8 mouse cellular contexts compared by ENCODE assay signal in the genomic region with DNA sequence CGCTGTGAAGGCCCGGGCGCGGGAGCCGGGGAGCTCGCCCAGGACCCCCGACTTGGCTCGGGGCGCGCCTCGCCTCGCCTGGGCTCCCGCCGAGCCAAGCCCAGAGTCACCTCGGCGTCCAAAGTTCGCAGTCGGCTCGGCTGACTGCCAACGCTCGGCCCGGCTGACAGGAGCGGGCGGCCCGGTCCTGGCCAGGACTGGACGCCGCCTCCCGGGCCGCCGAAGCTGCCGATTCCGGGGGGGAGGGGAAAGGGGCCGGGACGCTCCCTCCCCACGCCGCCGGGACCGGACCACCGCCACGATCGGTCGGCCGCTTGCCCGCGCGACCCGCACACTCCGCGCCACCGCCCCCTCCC. TPM values are rescaled to one million over a fixed set of nuclear protein-coding genes. Genes with fewer than 3 reads are reported as not detected.
DNase-seq lines count a peak whose midpoint lies in the region; ATAC-seq and TF ChIP-seq lines count a peak whose summit lies in the region.

No protein-coding gene starts in this region.

- H3ac ChIP-seq in C2C12 (ENCODE audit: control insufficient read depth, insufficient read length, low read depth), result peak overlapping the region; percentile 89

- under 1% methylated on average over 49 of the region's 50 CpGs for WGBS in forebrain, embryonic 16.5 days
- WGBS in kidney, adult 2 months, result under 1% methylated on average over 49 of the region's 50 CpGs
- WGBS in lung, postnatal 0 days, result under 1% methylated on average over 28 of the region's 50 CpGs

- ATAC-seq in G1E (ENCODE audit: extremely low read depth, insufficient number of reproducible peaks, low FRiP score, poor library complexity, severe bottlenecking), result no peak
- peak; percentile 18 for ATAC-seq in forebrain, embryonic 16.5 days
- peak; percentile 57 for ATAC-seq in lung, postnatal 0 days

- peaks cover 48% of the 10 kb centered on the region for H3K79me3 ChIP-seq in C2C12 (ENCODE audit: low read depth)

- peaks cover 52% of the 10 kb centered on the region for H3K79me2 ChIP-seq in C2C12 (ENCODE audit: control insufficient read depth, insufficient read depth)

- peak overlapping the region; percentile 84 for H3K9ac ChIP-seq in forebrain, embryonic 16.5 days (replicated peaks; ENCODE audit: low read depth, low read length)
- peak overlapping the region; percentile 86 for H3K9ac ChIP-seq in lung, postnatal 0 days (replicated peaks; ENCODE audit: low read depth)

- H3K4me1 ChIP-seq in G1E (ENCODE audit: insufficient read depth, low read depth, low read length), result peaks cover 45% of the 10 kb centered on the region
- H3K4me1 ChIP-seq in forebrain, embryonic 16.5 days (replicated peaks; ENCODE audit: control insufficient read depth, insufficient read depth, low read length), result peaks cover 21% of the 10 kb centered on the region
- peaks cover 16% of the 10 kb centered on the region for H3K4me1 ChIP-seq in kidney, adult 2 months (ENCODE audit: control insufficient read depth, insufficient read depth, low read length)
- H3K4me1 ChIP-seq in lung, postnatal 0 days (ENCODE audit: insufficient read depth, low read depth, low read length), result peaks cover 13% of the 10 kb centered on the region

- TF ChIP-seq CTCF in C2C12 (IDR thresholded peaks at IDR 0.05; ENCODE audit: control insufficient read depth, insufficient read depth, insufficient read length) (no peak), G1E (IDR thresholded peaks at IDR 0.05; ENCODE audit: low read depth, low read length) (no peak)
- TF ChIP-seq CTCF in kidney, adult 2 months (conservative IDR thresholded peaks at IDR 0.05; ENCODE audit: insufficient read depth, insufficient read length, low read depth, low read length), result no peak
- peak; percentile 12; the same call in 1 of the 2 replicates for TF ChIP-seq CTCF in lung, postnatal 0 days (IDR thresholded peaks at IDR 0.05)

- H3K4me2 ChIP-seq in forebrain, embryonic 16.5 days (ENCODE audit: low read length), result peak overlapping the region; percentile 97
- peak overlapping the region; percentile 73 for H3K4me2 ChIP-seq in lung, postnatal 0 days (replicated peaks; ENCODE audit: low read depth, low read length)

- no peak for TF ChIP-seq POLR2A in kidney, adult 2 months (IDR thresholded peaks at IDR 0.05; ENCODE audit: low read depth, low read length)

- H3K27me3 ChIP-seq in C2C12 (ENCODE audit: control insufficient read depth, insufficient read depth, insufficient read length), result no peaks in the 10 kb centered on the region
- peaks cover 3% of the 10 kb centered on the region; the same call in 1 of the 2 replicates for H3K27me3 ChIP-seq in G1E (ENCODE audit: insufficient read depth, low read length)
- H3K27me3 ChIP-seq in forebrain, embryonic 16.5 days (replicated peaks; ENCODE audit: control insufficient read depth, insufficient read depth, low read length), result no peaks in the 10 kb centered on the region
- H3K27me3 ChIP-seq in kidney, adult 2 months (replicated peaks; ENCODE audit: control insufficient read depth, insufficient read depth, low read length), result no peaks in the 10 kb centered on the region
- no peaks in the 10 kb centered on the region for H3K27me3 ChIP-seq in lung, postnatal 0 days (replicated peaks; ENCODE audit: insufficient read depth, low read length)

- peak overlapping the region; percentile 74 for H3K4me3 ChIP-seq in C2C12 (ENCODE audit: insufficient read depth, poor library complexity, severe bottlenecking)
- peak overlapping the region; percentile 88 for H3K4me3 ChIP-seq in G1E (ENCODE audit: low read depth, low read length)
- peak overlapping the region; percentile 92 for H3K4me3 ChIP-seq in forebrain, embryonic 16.5 days (replicated peaks; ENCODE audit: low read length)
- H3K4me3 ChIP-seq in kidney, adult 2 months (ENCODE audit: insufficient read depth, low read depth, low read length), result peak overlapping the region; percentile 90
- H3K4me3 ChIP-seq in lung, postnatal 0 days (ENCODE audit: low read depth, low read length), result peak overlapping the region; percentile 93

- H3K9me3 ChIP-seq in G1E (replicated peaks), result no peaks in the 10 kb centered on the region
- no peaks in the 10 kb centered on the region for H3K9me3 ChIP-seq in forebrain, embryonic 16.5 days (ENCODE audit: control insufficient read depth, low read length)
- H3K9me3 ChIP-seq in lung, postnatal 0 days (ENCODE audit: low read length), result no peaks in the 10 kb centered on the region

- peak; percentile 49 for DNase-seq in G1E (ENCODE audit: low spot score)
- DNase-seq in kidney, adult 2 months, result peak; percentile 95
- no peak for DNase-seq in lung, postnatal 0 days (ENCODE audit: low spot score)
- DNase-seq in yolk sac, embryonic 10.5 days (ENCODE audit: low spot score), result no peak
- DNase-seq in frontal cortex, postnatal 36 days (ENCODE audit: low spot score in 2 of 2), result no peak
- no peak for DNase-seq in frontal cortex, postnatal 25 days (ENCODE audit: low spot score in 2 of 2)

- peak overlapping the region; percentile 92 for H3K27ac ChIP-seq in forebrain, embryonic 16.5 days (ENCODE audit: low read length)
- peak overlapping the region; percentile 98 for H3K27ac ChIP-seq in kidney, adult 2 months (ENCODE audit: insufficient read depth, low read depth, low read length)
- H3K27ac ChIP-seq in lung, postnatal 0 days (ENCODE audit: low read length), result peak overlapping the region; percentile 96

- TF ChIP-seq EP300 in lung, postnatal 0 days (IDR thresholded peaks at IDR 0.05), result no peak

- H3K36me3 ChIP-seq in C2C12 (ENCODE audit: control insufficient read depth, insufficient read depth) (peaks cover 6% of the 10 kb centered on the region), G1E (replicated peaks) (peaks cover 12% of the 10 kb centered on the region)
- no peaks in the 10 kb centered on the region for H3K36me3 ChIP-seq in forebrain, embryonic 16.5 days (ENCODE audit: control insufficient read depth, insufficient read depth)
- no peaks in the 10 kb centered on the region for H3K36me3 ChIP-seq in kidney, adult 2 months (ENCODE audit: control insufficient read depth, insufficient read depth, low read length)
- H3K36me3 ChIP-seq in lung, postnatal 0 days (ENCODE audit: insufficient read depth, low read length), result no peaks in the 10 kb centered on the region

TF ChIP-seq in C2C12, 6 proteins besides CTCF, POLR2A, EP300 and RAD21:
- TF ChIP-seq MYOD1 (IDR thresholded peaks at IDR 0.05; ENCODE audit: control insufficient read depth, insufficient read length, low read depth) (no peak), MAX (IDR thresholded peaks at IDR 0.05) (peak; percentile 14)

RNA-seq across cellular contexts. Expression of a gene that starts 0.3 kb away (rescaled TPM):
- polyA plus RNA-seq in C2C12 (2012; fragmentation: generic; extraction: Trizol), result 18.1 TPM
- total RNA-seq in G1E (2014; fragmentation: Nextera tagmentation), result 109 and 115 TPM in 2 replicates
- total RNA-seq in G1E (2017), result 95.3 and 105 TPM in 2 replicates
- 59.5 and 84.7 TPM in 2 replicates for polyA plus RNA-seq in G1E (2012)
- 68.4 and 73.4 TPM in 2 replicates for polyA plus RNA-seq in forebrain, embryonic 16.5 days (2015; fragmentation: Nextera tagmentation; extraction: Ambion mirVana)
- 52.5 and 58.5 TPM in 2 replicates for polyA plus RNA-seq in kidney, adult 2 months (2012; rRNA removed)
- polyA plus RNA-seq in lung, postnatal 0 days (2015; fragmentation: Nextera tagmentation; extraction: Ambion mirVana), result 30.6 and 33.6 TPM in 2 replicates

Comparison
In these comparisons a context has a peak if more than half of its experiments do, and no peak if none do; other contexts are left out.
1. DNase-seq: peak in G1E (single experiment) and kidney, adult 2 months (single experiment); none in lung, postnatal 0 days (single experiment), yolk sac, embryonic 10.5 days (single experiment), frontal cortex, postnatal 36 days (0 of 2) and frontal cortex, postnatal 25 days (0 of 2).
2. Peak in every context shown above with its lines, with median percentiles within 50 percentile points of each other: H3K4me3 ChIP-seq and H3K27ac ChIP-seq.